Mouse (Mus musculus) midbrain, embryonic 14.5 days (tissue): ENCODE results near the gene Aaed1. TPM values are rescaled to one million over a fixed set of nuclear protein-coding genes. Genes with fewer than 3 reads are reported as not detected.

Experiments
- ATAC-seq: fragments of 200-750 bp; cut with Nextera tagmentation; 2 replicates; pipeline ENCODE4 v1.8.0; 2017; ENCODE audit warnings: moderate number of reproducible peaks, moderate library complexity; ENCODE audit not compliant: low FRiP score, low TSS enrichment
- DNase-seq: peaks from one replicate; pipeline ENCODE4 v3.0.0-alpha.2; 2015
- H3K27ac ChIP-seq: fragments of 300-500 bp; sonication (generic); replicated peaks from 2 replicates; pipeline ENCODE4 v1.5.1; 2014; ENCODE audit warnings: mild to moderate bottlenecking, low read depth, low read length, moderate library complexity
- H3K27me3 ChIP-seq: fragments of 300-500 bp; sonication (generic); 2 replicates; pipeline ENCODE4 v1.6.1; 2014; ENCODE audit warnings: low read length, control low read depth, mixed read lengths; ENCODE audit not compliant: control insufficient read depth, insufficient read depth
- H3K36me3 ChIP-seq: fragments of 300-500 bp; sonication (generic); 2 replicates; pipeline ENCODE4 v1.6.1; 2014; ENCODE audit warnings: low read length, control low read depth; ENCODE audit not compliant: control insufficient read depth, insufficient read depth
- H3K4me1 ChIP-seq: fragments of 300-500 bp; sonication (generic); 2 replicates; pipeline ENCODE4 v1.6.1; 2014; ENCODE audit warnings: mild to moderate bottlenecking, antibody characterized with exemption, low read length, control low read depth; ENCODE audit not compliant: control insufficient read depth, insufficient read depth
- H3K4me2 ChIP-seq: fragments of 300-500 bp; sonication (generic); 2 replicates; pipeline ENCODE4 v1.6.1; 2014; ENCODE audit warnings: mild to moderate bottlenecking, low read length, moderate library complexity
- H3K4me3 ChIP-seq: fragments of 300-500 bp; sonication (generic); replicated peaks from 2 replicates; pipeline ENCODE4 v1.5.1; 2014; ENCODE audit warnings: low read depth, low read length
- H3K9ac ChIP-seq: fragments of 300-500 bp; sonication (generic); replicated peaks from 2 replicates; pipeline ENCODE4 v1.6.1; 2014; ENCODE audit warnings: mild to moderate bottlenecking, low read length, moderate library complexity
- H3K9me3 ChIP-seq: fragments of 300-500 bp; sonication (generic); 2 replicates; pipeline ENCODE4 v1.6.1; 2016; ENCODE audit warnings: low read length, control low read depth, mixed read lengths; ENCODE audit not compliant: control insufficient read depth
- WGBS: fragments of 180-500 bp; shearing (Covaris S2); extraction: QIAGEN DNeasy Blood & Tissue Kit; methylation state at CpG from one replicate; pipeline ENCODE4 v1.1.7; 2014; 5-methylcytosine and 5-hydroxymethylcytosine counted together
- polyA plus RNA-seq: library from polyadenylated mRNA; unstranded; fragments of >200 nt; fragmentation: Nextera tagmentation; extraction: Ambion mirVana; gene quantifications from 2 replicates; pipeline ENCODE4 v1.2.1, GENCODE M21; 2014

Gene Aaed1
- polyA plus RNA-seq, 1 experiment from 2014 or later = 11.1 TPM

GRCm38 (mm10) chr13:64250363-64250762, 62.1 kb downstream of the Aaed1 start:
- Histone ChIP-seq H3K9me3 (no peaks in the 10 kb centered on the region), H3K27ac (no peak overlapping the region), H3K4me1 (no peaks in the 10 kb centered on the region), H3K27me3 (no peaks in the 10 kb centered on the region), H3K9ac (no peak overlapping the region), H3K4me2 (no peak overlapping the region), H3K36me3 (no peaks in the 10 kb centered on the region), H3K4me3 (no peak overlapping the region)
- 29% methylated on average over 1 of the region's 1 CpGs for WGBS
- ATAC-seq (no peak), DNase-seq (peak; percentile 36)

- DNase-seq (peak; percentile 83), ATAC-seq (peak; percentile 80)
- H3K36me3 ChIP-seq = no peaks in the 10 kb centered on the region
- H3K9ac ChIP-seq = peak overlapping the region; percentile 45; the same call in 1 of the 2 replicates
- WGBS = 7% methylated on average over 22 of the region's 22 CpGs
- no peaks in the 10 kb centered on the region for H3K4me1 ChIP-seq
- H3K4me3 ChIP-seq = peak overlapping the region; percentile 39
- no peaks in the 10 kb centered on the region for H3K9me3 ChIP-seq
- no peak overlapping the region for H3K27ac ChIP-seq
- H3K4me2 ChIP-seq = peak overlapping the region; percentile 87
- no peaks in the 10 kb centered on the region for H3K27me3 ChIP-seq
These were observed 63.6 kb downstream of the Aaed1 start for GRCm38 (mm10) chr13:64248775-64249524.

DNA sequence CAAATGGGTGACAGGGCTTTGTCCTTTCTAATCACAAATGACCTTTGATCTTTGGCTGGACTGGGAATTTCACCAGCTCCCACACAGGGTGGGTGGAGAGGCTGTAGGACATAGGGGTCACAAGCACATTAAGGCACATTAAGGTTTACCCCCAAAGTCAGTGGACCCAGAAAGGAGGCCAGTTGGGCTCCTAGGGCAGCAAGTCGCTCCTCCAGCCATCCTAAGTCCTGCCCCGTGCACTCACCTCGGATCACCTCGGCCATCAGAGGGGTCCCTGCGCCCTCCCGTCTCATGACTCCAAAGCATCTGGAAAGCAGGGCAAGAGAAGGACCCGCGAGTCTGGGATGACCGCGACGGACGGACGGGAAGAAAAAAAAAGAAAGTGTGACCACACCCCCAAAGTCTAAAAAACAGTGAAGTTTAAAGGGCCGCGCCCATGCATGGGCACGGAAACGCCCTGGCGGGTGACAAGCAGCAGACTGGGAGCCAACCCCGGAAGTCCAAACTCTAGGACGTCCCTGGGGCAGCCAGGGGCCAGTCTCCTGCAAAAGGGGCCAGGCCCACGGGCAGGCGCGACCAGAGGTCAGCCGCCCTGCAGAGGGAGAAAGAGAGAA, 64.2 kb downstream of the Aaed1 start:
- 2% methylated on average over 24 of the region's 24 CpGs for WGBS
- DNase-seq (peak; percentile 31), ATAC-seq (peak; percentile 66)
- Histone ChIP-seq H3K36me3 (no peaks in the 10 kb centered on the region), H3K4me1 (no peaks in the 10 kb centered on the region), H3K27me3 (no peaks in the 10 kb centered on the region), H3K4me2 (peak overlapping the region; percentile 87), H3K27ac (no peak overlapping the region), H3K4me3 (peak overlapping the region; percentile 39), H3K9me3 (no peaks in the 10 kb centered on the region), H3K9ac (peak overlapping the region; percentile 45; the same call in 1 of the 2 replicates)

DNA sequence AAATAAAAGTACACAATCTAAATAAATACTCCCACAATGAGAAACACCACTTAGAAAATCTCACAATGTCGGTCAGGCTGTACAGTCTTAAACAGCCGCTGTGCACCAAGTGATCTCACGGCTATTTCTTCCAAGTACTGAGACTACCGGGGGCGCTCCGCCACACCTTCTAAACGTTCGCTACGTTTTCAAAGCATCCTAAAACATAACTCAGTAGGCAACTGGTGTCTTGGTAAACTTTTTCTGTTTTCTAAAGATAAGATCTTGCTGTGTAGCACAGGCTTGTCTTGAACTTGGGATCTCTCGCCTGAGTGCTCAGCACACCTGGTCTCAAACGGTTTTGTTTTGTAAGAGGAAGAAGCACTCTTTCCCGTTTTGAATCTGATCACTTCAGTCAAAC, 66.4 kb downstream of the Aaed1 start:
- H3K4me2 ChIP-seq = no peak overlapping the region
- H3K9me3 ChIP-seq = no peaks in the 10 kb centered on the region
- H3K36me3 ChIP-seq = no peaks in the 10 kb centered on the region
- H3K27ac ChIP-seq = no peak overlapping the region
- WGBS = 89% methylated on average over 12 of the region's 12 CpGs
- DNase-seq (no peak), ATAC-seq (no peak)
- H3K9ac ChIP-seq = no peak overlapping the region
- no peaks in the 10 kb centered on the region for H3K27me3 ChIP-seq
- no peaks in the 10 kb centered on the region for H3K4me1 ChIP-seq
- no peak overlapping the region for H3K4me3 ChIP-seq

GRCm38 (mm10) chr13:64244685-64245261, 67.7 kb downstream of the Aaed1 start:
- DNase-seq (no peak), ATAC-seq (no peak)
- no peak overlapping the region for H3K4me3 ChIP-seq
- WGBS = 93% methylated on average over 4 of the region's 4 CpGs
- no peaks in the 10 kb centered on the region for H3K4me1 ChIP-seq
- H3K4me2 ChIP-seq = no peak overlapping the region
- H3K9ac ChIP-seq = no peak overlapping the region
- H3K36me3 ChIP-seq = no peaks in the 10 kb centered on the region
- no peaks in the 10 kb centered on the region for H3K9me3 ChIP-seq
- no peak overlapping the region for H3K27ac ChIP-seq
- H3K27me3 ChIP-seq = no peaks in the 10 kb centered on the region

GRCm38 (mm10) chr13:64242721-64243120, 69.8 kb downstream of the Aaed1 start:
- Histone ChIP-seq H3K27ac (no peak overlapping the region), H3K4me1 (no peaks in the 10 kb centered on the region), H3K9ac (no peak overlapping the region), H3K9me3 (no peaks in the 10 kb centered on the region), H3K36me3 (no peaks in the 10 kb centered on the region), H3K4me3 (no peak overlapping the region), H3K27me3 (no peaks in the 10 kb centered on the region), H3K4me2 (no peak overlapping the region)
- ATAC-seq (no peak), DNase-seq (no peak)

DNA sequence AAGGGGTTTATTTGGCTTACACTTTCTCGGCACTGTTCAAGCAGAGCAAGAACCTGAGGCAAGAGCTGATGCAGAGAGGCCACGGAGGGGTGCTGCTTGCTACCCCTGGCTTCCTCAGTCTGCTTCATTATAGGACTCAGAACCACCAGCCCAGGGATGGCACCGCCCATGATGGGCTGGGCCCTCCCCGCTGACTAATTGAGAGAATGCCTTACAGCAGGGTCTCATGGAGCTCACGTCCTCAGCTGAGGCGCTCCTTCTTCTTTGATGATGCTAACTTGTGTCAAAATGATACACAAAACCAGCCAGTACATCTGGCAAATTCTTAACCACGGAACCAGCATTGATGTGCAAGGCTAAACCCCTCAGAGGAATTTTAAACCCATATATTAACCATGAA, 71.9 kb downstream of the Aaed1 start:
- Histone ChIP-seq H3K9me3 (no peaks in the 10 kb centered on the region), H3K9ac (no peak overlapping the region), H3K4me1 (no peaks in the 10 kb centered on the region), H3K4me2 (no peak overlapping the region), H3K27me3 (no peaks in the 10 kb centered on the region), H3K27ac (no peak overlapping the region), H3K4me3 (no peak overlapping the region), H3K36me3 (no peaks in the 10 kb centered on the region)
- ATAC-seq = no peak
- WGBS = 77% methylated on average over 7 of the region's 7 CpGs
- DNase-seq = no peak

DNA sequence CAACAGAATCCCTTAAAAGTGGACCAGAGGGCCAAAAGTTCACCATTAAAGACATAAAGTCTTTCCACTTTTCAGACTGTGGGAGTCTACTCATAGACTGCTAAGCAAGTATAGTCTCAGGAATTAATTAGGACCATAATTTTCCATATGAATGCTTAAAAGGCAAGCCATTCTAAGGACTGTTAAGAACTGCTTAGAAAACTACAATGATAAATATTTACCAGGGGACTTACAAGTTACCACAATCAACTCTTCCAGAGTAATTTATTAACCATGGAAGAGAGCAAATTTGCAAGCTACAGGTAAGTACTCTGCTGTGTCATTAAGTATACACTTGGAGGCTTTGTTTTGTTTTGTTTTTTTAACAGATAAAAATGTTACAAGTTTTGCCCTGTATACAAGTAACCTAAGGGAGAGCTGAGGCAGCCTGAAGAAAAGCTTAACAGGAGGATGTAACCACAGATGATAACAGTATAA, 74.8 kb downstream of the Aaed1 start:
- Histone ChIP-seq H3K36me3 (no peaks in the 10 kb centered on the region), H3K4me2 (no peak overlapping the region), H3K4me1 (no peaks in the 10 kb centered on the region), H3K9me3 (no peaks in the 10 kb centered on the region), H3K9ac (no peak overlapping the region), H3K4me3 (no peak overlapping the region), H3K27me3 (no peaks in the 10 kb centered on the region), H3K27ac (no peak overlapping the region)
- ATAC-seq (no peak), DNase-seq (no peak)
